ENCODE assay signal across 14 mouse cellular contexts in the genomic region with DNA sequence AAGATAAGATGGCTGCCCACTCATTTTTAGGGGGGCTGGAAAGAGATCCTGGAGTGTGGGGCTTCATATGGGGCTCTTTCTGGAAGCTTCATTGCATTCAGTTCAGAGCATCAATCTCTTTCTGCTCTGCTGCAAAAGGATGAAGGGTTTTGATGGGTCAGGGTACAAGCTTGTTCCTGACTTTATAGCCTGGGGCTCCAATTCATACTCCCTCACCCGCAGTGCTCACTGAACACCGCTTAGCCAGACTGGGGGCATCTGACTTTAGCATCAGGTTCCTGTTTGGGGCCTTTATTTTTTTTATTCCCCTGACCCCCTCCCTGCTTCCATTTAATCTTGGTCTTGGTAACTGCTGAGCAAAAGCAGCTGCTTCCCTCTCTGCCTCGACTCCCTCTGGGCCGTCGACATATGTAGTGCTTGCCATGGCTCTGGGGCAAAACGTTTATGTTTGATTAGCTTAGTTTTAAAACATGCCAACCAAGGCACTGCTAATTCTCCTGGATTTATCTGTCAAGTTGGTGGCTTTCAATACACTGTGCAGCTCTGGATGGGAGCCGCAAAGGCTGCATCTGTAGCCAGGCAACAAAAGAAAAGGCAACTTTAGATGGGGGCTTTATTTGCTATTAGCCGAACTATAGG.
A peak's percentile ranks its signal among the peaks of the same experiment; 100 is the strongest.
DNase-seq lines count a peak whose midpoint lies in the region; ATAC-seq lines count a peak whose summit lies in the region.
"Had no signal": no experiment of that assay in that cellular context is flagged by ENCODE, and none has a peak within 500 bp of the region (broad histone marks: within the 10 kb centered on the region; RNA-seq: fewer than 3 reads in every experiment).

No protein-coding gene starts in this region.

- no peak for DNase-seq in limb, embryonic 10.5 days (ENCODE audit: low spot score)
- DNase-seq in retina, embryonic 14.5 days (ENCODE audit: low spot score), result peak; percentile 10
- no peak for DNase-seq in left cerebral cortex, adult 8-10 months (ENCODE audit: low spot score in 2 of 2)
- no peak for DNase-seq in gastrocnemius, postnatal 25 days
- DNase-seq: adrenal gland, postnatal 25 days; cerebellum, postnatal 25 days; lung, postnatal 36 days; right cerebral cortex, postnatal 4 days; thymus, postnatal 14 days had no signal

- H3K4me3 ChIP-seq in limb, embryonic 12.5 days (replicated peaks), result no peak overlapping the region
- H3K4me3 ChIP-seq in limb, embryonic 10.5 days, result no peak overlapping the region
- no peak overlapping the region for H3K4me3 ChIP-seq in forebrain, embryonic 16.5 days (replicated peaks; ENCODE audit: low read length)
- H3K4me3 ChIP-seq in limb, embryonic 13.5 days, result no peak overlapping the region
- H3K4me3 ChIP-seq: embryonic facial prominence, embryonic 13.5 days had no signal

- H3K27ac ChIP-seq in limb, embryonic 12.5 days, result no peak overlapping the region
- H3K27ac ChIP-seq in limb, embryonic 10.5 days, result no peak overlapping the region
- H3K27ac ChIP-seq in forebrain, embryonic 16.5 days (ENCODE audit: low read length), result no peak overlapping the region
- H3K27ac ChIP-seq in limb, embryonic 13.5 days, result no peak overlapping the region; the same call in 1 of the 2 replicates
- H3K27ac ChIP-seq: embryonic facial prominence, embryonic 13.5 days; liver, embryonic 14.5 days had no signal

- no peak overlapping the region for H3K4me2 ChIP-seq in limb, embryonic 12.5 days
- H3K4me2 ChIP-seq in forebrain, embryonic 16.5 days (ENCODE audit: low read length), result no peak overlapping the region
- no peak overlapping the region for H3K4me2 ChIP-seq in limb, embryonic 13.5 days (replicated peaks)
- H3K4me2 ChIP-seq: embryonic facial prominence, embryonic 13.5 days had no signal

- H3K9ac ChIP-seq in limb, embryonic 12.5 days (replicated peaks), result no peak overlapping the region
- H3K9ac ChIP-seq in forebrain, embryonic 16.5 days (replicated peaks; ENCODE audit: low read depth, low read length), result no peak overlapping the region
- no peak overlapping the region for H3K9ac ChIP-seq in limb, embryonic 13.5 days
- H3K9ac ChIP-seq: embryonic facial prominence, embryonic 13.5 days; liver, embryonic 14.5 days had no signal

- H3K27me3 ChIP-seq in limb, embryonic 12.5 days, result no peaks in the 10 kb centered on the region
- no peaks in the 10 kb centered on the region for H3K27me3 ChIP-seq in limb, embryonic 10.5 days (ENCODE audit: low read depth, poor library complexity, severe bottlenecking)
- H3K27me3 ChIP-seq in forebrain, embryonic 16.5 days (replicated peaks; ENCODE audit: control insufficient read depth, insufficient read depth, low read length), result no peaks in the 10 kb centered on the region
- no peaks in the 10 kb centered on the region for H3K27me3 ChIP-seq in limb, embryonic 13.5 days
- H3K27me3 ChIP-seq: embryonic facial prominence, embryonic 13.5 days had no signal

- 22% methylated on average over 8 of the region's 8 CpGs for WGBS in limb, embryonic 12.5 days
- WGBS in limb, embryonic 10.5 days, result 70% methylated on average over 8 of the region's 8 CpGs
- WGBS in forebrain, embryonic 16.5 days, result 34% methylated on average over 8 of the region's 8 CpGs
- WGBS in limb, embryonic 13.5 days, result 18% methylated on average over 8 of the region's 8 CpGs

- peaks cover 10% of the 10 kb centered on the region for H3K4me1 ChIP-seq in limb, embryonic 12.5 days (replicated peaks)
- peaks cover 10% of the 10 kb centered on the region for H3K4me1 ChIP-seq in limb, embryonic 10.5 days
- 0 out of 2 replicates have a peak, but pooled peaks cover 4% of the 10 kb centered on the region for H3K4me1 ChIP-seq in forebrain, embryonic 16.5 days (replicated peaks; ENCODE audit: control insufficient read depth, insufficient read depth, low read length)
- H3K4me1 ChIP-seq in limb, embryonic 13.5 days, result peaks cover 20% of the 10 kb centered on the region

- no peaks in the 10 kb centered on the region for H3K9me3 ChIP-seq in limb, embryonic 12.5 days
- H3K9me3 ChIP-seq in limb, embryonic 10.5 days (replicated peaks), result no peaks in the 10 kb centered on the region
- no peaks in the 10 kb centered on the region for H3K9me3 ChIP-seq in forebrain, embryonic 16.5 days (ENCODE audit: control insufficient read depth, low read length)
- no peaks in the 10 kb centered on the region for H3K9me3 ChIP-seq in limb, embryonic 13.5 days
- H3K9me3 ChIP-seq: embryonic facial prominence, embryonic 13.5 days had no signal

- no peaks in the 10 kb centered on the region for H3K36me3 ChIP-seq in limb, embryonic 12.5 days
- H3K36me3 ChIP-seq in limb, embryonic 10.5 days, result no peaks in the 10 kb centered on the region
- no peaks in the 10 kb centered on the region for H3K36me3 ChIP-seq in forebrain, embryonic 16.5 days (ENCODE audit: control insufficient read depth, insufficient read depth)
- no peaks in the 10 kb centered on the region for H3K36me3 ChIP-seq in limb, embryonic 13.5 days
- H3K36me3 ChIP-seq: embryonic facial prominence, embryonic 13.5 days had no signal

- 0 out of 2 replicates have a peak, but pooled peaks have one; percentile 59 for ATAC-seq in limb, embryonic 12.5 days (ENCODE audit: insufficient number of reproducible peaks, insufficient read depth, low FRiP score, low TSS enrichment, low read depth)
- peak; percentile 50; the same call in 1 of the 2 replicates for ATAC-seq in forebrain, embryonic 16.5 days
- ATAC-seq in limb, embryonic 13.5 days (ENCODE audit: low FRiP score, low read depth), result 0 out of 2 replicates have a peak, but pooled peaks have one; percentile 20
